Mouse (Mus musculus) layer of hippocampus, adult 8-10 months (tissue): ENCODE measurements around the gene Tapbpl. TPM values are rescaled to one million over a fixed set of nuclear protein-coding genes. Genes with fewer than 3 reads are reported as not detected.
"Not testable (repeated sequence)": the region's sequence is repeated elsewhere in the genome, so short reads cannot be mapped to it uniquely, and the experiment has no call there.

ENCODE experiments used
- DNase-seq, 2 experiments: peaks; one replicate each; pipeline ENCODE4 v3.0.0; 2022; ENCODE audit warnings: low spot score in 2 of 2
- total RNA-seq, 4 experiments: library from RNA; stranded (reverse); gene quantifications; 2 replicates each; pipeline ENCODE4 v1.2.4; 2022

Gene Tapbpl
- total RNA-seq: 1 to 10 TPM; 4.0 to 6.8 (median 5.0) TPM

DNA sequence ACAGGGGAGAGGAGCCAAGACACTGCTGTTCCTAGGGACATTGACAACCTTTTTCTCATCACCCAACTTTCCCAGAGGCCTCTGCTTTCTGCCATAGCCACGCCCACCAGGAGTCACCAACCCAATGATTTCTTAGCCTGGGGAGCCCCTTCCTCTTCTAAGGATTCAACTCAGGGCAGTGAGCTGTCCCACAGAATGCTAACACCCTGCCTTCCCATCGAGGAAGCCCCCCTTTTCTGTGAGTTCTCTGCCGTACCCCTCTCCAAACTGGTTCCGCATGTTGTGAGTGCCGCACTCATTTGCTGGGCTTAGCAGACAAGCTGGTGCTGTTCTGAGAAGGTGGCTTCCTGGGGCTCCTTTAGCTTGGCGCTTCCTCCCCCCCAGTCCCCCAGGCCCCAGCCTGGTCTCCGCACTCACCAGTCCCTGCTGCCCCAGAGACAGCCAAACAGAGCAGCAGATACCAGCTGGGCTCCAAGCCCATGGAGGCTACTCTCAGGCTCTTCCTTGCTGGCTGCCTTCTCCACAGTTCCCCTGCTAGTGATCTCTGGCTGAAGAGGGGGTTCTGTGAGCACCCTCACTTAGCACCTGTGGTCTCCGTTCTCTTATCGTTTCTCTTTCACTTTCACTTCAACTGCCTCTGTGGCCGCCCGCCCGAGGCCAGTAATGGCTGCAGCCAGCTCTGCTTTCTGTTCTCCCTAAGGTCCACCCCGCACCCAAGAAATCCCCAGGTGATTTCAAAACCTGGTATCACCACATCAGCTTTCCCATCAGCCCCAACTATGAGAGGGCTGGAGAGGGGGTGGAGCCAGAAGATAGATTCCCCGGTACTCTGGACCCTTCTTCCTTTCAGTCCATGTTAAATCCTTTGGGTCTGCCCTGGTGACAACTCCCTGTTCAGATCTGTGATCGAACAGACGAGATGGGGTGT, at the start of gene Tapbpl:
Tapbpl (minus strand) TSS at position 744 of the 928 bp plus-strand sequence.
- DNase-seq: no peak

DNA sequence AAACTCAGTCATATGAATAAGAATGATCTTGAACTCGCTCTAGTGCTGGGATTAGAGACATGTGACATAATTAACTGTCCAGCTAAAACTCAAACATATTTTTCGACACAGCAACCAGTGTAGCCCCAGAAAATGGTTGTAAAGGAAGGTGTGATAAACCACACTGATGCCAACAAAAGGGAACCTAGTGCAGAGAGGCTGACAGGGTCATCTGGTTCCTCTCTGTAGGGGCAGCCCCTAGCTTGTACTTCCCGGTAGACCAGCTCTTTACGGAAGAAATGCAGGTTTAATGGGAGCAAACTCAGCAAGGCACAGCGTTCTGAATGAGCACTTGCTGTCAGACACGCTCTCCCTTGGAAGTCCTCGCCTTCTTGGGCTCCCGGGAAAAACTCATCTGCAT, 48.1 kb upstream of the Tapbpl start:
- no peak for DNase-seq

DNA sequence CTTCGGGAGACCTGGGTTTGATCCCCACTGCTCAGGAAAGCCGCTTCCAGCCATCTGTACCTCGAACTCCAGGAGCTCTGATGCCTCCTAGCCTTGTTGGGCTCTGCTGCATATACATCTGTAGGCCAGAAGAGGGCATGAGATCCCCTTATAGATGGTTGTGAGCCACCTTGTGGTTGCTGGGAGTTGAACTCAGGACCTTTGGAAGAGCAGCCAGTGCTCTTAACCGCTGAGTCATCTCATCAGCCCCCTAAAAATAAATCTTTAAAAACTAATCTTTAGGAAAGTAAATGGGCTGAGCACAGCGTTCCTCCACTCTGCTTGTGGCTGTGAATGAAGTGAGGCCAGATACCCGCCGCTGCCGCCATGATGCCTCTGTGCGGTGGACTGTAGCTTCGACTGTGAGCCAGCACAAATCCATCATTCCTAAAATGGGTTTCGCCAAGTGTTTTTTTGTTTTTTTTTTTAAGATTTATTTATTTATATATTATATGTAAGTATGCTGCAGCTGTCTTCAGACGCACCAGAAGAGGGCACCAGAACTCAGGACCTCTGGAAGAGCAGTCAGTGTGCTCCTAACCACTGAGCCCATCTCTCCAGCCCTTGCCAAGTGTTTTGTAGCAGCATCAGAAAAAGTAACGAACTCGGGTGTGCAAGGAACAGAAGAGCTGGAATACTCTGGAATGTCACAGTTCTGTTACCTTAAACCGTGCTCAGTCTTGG, 43.3 kb upstream of the Tapbpl start:
- DNase-seq: no peak

DNA sequence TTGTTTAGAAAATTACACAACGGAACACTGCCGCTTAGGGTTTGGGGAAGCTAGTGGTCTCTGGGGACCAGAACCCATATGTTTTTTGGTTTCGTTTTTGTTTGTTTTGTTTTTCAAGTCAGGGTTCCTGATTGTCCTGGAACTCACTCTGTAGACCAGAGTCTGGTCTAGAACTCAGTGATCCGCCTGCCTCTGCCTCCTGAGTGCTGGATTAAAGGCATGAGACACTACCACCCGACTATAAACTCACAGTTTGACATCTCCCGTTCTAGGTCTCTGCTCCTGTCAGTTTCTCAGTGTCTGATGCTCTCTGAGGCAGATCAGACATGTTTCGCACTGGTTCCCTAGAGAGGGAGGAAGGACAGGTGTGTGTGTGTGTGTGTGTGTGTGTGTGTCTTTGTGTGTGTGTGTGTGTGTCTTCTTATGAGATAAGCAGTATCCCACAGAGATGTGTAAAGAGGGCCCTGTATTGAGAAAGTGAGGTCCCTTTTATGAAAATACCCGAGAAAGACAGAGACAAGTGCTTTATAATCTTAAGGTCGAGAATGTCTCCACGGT, 40.6 kb upstream of the Tapbpl start:
- DNase-seq: no peak

DNA sequence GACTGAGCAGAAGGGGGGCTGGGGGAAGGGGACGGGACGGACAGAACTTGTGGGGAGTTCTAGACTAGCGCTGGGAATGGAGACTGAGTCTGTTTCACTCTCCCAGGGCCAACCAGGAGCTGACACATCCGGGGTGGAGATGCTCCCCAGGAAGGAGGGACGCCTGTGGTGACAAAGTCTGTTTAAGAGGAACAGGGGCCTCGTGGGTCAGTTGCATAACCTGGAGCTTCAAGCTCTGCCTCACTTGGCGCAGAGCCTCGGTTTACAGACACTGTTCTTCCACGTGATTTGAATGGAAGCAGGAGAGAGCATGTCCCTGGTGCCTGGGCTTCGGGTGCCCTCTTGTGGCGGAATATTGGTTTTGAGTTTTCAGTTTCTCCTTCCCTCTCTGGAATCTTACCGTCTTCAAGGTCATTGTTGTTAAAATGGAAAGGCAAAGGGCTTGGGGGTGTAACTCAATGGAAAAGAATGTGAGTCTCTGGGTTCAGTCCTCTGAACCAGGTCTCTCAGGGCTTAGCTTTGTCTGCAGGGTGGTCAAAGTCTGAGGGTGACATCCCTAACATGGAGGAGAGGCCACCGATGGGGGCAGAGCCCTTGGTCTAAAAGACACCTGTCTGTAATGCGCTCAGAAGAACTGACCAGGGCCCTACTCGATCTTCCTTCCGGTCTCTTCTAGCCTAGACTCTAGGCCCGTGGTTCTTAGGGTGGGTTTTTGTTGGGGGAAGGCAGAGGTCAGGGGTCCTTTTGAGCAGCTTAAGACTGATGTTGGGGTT, 40.0 kb upstream of the Tapbpl start:
- DNase-seq: peak; percentile 90 to 94

DNA sequence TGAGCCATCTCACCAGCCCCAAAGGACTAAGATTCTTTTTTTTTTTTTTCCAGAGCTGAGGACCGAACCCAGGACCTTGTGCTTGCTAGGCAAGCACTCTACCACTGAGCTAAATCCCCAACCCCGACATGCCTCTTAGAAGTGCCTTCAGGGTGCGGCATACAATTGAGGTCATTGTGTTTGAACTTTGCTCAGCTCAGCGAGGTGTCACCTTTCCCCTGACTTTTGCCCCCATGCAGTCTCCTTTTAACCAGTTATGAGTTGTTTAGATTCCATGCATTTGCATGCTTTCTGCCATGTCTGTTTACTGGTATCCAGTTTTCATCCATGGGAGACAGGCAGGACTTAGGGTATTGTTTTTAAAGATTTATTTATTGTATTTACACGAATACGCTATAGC, 37.1 kb upstream of the Tapbpl start:
- no peak for DNase-seq

DNA sequence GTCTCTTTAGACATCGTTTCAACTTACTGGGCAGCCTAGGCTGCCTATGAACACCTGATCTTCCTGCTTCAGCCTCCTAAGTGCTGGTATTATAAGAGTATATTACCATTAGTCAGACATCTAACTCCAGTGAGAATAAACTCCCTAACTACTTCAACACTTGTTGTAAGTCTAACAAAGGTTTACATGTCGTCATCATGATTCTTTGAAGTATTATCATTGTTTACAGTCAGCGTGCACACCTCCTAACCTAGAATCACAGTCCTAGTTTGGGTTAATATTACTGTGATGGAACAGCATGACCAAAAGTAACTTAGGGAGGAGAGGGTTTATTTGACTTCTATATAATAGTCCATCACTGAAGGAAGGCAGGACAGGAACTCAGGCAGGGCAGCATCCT, 35.8 kb upstream of the Tapbpl start:
- DNase-seq: no peak

DNA sequence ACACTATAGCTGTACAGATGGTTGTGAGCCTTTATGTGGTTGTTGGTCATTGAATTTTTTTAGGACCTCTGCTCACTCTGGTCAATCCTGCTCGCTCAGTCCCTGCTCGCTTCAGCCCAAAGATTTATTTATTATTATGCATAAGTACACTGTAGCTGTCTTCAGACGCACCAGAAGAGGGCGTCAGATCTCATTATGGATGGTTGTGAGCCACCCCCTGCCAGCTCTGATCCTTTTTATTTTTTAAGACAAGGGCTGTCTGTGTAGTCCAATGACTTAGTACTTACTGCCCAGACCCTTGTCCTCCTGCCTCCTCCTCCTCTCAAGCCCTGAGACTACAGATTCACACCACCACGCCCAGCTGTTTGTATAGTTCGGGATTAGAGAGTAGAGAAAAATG, 34.9 kb upstream of the Tapbpl start:
- not testable (repeated sequence) for DNase-seq

DNA sequence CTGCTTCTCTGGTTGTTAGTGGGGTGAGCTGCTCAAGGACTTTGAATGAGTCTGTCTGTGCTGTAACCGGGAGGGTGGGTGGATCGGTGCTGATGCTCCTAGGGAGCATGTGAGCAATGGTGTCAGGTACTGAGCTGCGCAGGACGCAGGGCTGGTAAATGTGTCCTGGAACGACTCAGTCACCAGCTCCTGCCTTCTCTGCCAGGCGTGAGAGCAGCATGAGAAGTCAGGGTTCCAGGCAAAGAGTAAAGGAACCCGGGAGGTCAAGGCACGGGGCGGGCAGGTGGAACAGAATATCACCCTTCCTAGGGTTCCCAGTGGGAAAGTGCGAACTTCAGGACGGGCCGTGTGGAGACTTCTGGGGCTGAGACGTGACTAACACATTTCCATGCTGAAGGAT, 34.4 kb upstream of the Tapbpl start:
- DNase-seq: no peak

DNA sequence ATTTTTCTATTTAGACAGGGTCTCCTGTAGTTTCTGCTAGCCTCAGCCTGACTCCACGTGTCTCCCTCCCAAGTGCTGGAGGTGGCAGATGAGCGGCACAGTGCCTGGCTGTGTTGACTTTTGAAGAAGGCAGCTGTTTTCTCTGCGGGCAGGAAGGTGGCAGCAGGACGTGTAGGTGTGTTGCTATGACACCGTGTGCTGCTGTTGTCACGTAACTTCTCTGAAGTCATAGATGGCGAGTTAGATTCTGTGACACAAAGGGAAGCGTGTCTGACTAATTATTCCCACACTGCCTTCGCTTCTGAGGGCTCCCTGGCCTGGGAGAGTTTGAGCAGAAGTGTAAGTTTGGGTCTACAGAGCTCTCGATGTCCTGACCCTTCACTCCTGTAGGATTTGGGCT, 33.6 kb upstream of the Tapbpl start:
- no peak for DNase-seq

DNA sequence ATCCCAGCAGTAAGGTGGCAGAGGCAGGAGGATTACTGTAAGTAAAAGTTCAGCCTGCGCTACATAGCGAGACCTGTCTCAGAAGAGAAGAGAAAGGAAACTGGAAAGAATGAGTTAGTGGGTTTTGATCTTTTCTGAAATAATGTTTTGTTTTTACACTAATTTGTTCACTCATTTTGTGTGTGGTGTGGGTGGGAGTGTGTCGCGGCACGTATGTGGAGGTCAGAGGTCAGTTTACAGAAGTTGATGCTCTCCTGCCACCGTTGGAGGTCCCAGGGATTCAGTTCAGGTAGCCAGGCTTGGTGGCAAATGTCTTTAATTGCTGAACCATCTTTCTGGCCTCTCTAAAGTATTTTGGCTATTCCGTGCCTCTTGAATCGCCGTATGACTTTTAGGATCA, 32.6 kb upstream of the Tapbpl start:
- no peak for DNase-seq

DNA sequence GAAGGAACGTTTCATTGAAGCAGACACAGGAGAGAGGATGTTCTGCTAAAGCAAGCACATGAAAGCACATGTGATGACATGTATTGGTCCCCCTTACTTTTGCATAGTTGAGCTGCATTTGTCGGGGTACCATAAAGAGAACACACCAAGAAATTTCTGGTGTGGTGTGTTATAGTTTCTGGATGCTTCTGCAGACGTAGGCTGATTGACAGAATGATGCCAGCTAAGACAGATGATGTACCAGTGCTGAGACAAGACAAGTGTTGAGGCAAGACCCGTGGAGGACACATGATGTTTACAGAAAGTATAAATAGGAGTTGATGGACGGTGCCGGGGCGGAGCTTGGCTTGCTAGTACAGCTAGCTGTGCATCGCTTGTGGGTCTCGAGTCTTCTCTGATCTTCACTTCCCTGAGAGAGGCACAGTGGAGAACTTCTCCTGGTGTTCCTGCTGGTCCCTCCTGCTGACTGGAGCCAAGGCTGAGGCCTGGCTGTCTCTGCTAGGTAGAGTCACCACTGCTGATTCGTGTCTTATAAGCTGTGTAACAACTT, 28.4 kb upstream of the Tapbpl start:
- no peak for DNase-seq

DNA sequence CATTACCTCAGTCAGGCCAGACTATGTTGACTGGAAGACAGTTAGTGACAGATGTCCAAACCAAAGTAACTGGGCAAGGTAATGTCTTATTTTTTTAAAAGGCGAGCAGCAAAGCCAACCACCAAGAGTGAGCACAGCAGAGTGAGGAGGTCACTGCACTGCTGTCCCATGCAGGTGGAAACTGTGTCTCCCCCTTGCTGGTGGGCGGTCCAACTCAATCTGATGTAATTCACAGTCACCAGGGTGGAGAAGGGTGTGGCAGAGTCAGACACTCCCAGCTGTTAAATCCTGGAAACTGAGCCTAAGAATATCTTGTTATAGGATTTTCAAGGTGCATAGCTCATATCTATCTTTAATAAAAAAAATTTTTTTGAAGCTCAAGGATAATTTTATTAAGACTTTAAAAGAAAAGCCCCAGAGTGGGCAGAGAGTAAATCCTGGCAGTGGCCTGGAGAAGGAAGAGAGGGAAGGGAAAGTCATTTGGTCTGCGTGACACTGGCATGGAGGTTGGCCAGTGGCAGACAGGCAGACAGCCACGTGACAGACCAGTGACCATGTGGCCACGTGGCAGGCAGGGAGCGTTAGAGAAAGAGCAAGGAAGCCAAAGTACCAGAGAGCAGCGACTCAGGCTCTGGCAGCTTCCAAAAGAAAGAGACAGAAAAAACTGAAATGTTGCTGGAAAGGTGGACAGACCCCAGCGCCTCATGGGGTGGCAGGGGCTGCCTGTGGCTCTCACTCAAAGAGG, 24.7 kb upstream of the Tapbpl start:
- DNase-seq: no peak

DNA sequence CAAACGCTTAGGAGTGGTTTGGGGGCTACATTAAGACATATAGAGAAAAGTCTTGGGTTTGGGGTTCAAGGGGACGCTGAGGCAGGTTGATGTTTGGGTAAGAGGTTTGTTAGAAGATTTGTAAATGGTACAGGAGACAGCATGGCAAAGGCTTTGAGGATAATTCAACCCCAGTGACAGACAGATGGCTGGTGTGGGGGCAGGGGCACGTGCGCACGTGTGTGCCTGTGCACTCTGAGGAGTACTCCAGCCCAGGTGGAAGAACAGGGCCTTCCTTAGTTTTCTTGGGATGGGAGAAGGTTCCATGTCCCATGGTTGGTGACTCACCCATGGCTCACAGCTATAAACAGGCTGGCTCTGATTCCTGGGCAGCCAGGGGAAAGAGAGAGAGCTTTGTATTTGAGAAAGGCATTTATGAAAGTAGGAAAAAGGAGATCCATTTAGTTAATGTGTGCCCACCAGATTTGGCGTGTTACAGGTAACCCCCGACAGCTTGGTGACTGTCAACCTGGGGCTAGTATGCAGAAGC, 23.9 kb upstream of the Tapbpl start:
- DNase-seq: no peak

DNA sequence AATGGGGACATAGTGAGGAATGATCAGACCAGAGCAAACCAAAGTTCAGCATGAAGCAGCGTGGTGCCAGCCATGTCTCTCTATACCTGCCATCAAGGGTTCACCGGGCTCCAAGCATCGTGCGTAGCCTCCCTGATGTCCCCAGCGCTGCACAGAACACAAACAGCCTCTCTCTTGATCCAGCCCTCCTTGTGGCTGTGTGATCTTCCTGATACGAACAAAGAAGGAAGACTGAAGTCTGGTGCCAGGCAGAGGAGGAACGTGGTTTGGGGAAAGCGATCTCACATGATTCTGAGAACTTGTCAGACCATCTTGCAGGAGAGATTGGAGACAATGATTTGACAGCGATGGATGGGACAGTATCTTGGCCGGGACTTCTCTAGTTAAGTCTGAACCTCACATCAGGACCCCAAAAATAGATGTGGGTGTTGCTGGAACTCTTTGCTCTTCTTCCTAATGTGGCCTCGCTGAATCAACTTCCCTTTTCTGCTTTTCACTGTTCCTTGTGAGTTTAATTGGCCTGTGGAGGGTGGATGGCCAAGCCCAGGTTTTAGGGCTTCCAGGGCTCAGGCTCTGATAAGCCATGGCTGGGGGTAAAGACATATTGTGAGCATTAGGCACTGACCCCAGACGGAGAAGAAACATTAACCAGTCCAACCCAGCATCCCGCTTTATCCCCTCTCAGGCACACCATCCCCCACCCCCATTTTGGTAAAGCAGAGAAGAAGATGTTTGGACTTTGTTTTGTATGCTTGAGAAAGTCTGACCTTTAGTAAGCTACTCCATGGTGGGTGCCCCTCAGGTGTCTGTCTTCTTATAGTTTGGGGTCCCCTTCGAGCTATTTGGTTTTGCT, 22.4 kb upstream of the Tapbpl start:
- DNase-seq: no peak

DNA sequence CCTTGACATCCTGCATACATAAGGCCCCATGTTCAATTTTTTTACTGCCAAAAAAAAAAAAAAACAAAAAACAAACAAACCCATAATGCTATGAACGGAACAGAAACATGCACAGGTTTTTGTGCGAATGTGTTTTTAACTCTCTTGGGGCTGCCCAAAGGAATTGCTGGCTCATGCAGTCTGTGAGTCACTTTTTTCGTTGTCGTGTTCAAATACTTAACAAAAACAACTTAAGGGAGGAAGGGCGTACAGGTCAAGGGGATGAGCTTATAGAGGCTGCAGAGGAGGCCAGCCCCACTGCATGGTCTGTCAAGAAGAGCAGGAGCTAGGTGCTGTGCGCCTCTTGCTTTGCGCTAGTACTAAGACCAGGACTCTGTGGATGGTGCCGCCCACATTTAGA, 21.1 kb upstream of the Tapbpl start:
- no peak for DNase-seq

DNA sequence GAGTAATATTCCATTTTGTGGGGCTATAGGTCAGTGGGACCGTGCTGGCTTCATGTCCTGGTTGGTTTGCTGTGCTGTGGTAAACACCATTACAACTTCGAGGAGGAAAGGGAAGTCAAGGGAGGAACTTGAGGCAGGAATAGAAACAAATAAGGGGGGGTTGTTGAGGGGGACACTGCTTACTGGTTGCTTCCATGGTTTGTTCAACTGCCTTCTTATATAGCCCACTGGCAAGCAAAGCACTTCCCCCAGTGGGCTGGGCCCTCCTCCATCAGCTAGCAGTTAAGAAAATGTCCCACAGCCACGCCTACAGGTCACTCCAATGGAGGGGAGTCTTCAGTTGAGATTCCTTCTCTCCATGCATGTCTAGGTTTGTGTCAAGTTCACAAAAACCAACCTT, 20.6 kb upstream of the Tapbpl start:
- DNase-seq: no peak

DNA sequence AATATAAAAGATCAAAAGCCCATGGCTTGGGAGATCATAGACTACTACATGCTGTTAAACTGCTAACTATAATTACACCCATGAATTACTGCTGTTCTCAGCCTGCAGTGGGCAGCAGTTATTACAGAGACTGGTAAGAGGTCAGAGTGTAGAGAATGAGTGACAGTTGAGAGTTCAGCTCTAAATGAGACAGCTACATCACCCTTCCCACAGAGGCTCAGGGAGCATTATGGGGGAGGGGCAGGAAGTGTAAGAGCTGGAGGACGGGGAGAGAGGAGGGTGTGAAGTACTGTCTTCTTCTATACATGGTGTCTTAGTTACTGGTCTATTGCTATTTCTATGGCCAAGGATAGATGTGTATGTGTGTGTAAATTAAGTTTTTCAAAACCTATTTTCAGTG, 12.9 kb upstream of the Tapbpl start:
- DNase-seq: no peak

DNA sequence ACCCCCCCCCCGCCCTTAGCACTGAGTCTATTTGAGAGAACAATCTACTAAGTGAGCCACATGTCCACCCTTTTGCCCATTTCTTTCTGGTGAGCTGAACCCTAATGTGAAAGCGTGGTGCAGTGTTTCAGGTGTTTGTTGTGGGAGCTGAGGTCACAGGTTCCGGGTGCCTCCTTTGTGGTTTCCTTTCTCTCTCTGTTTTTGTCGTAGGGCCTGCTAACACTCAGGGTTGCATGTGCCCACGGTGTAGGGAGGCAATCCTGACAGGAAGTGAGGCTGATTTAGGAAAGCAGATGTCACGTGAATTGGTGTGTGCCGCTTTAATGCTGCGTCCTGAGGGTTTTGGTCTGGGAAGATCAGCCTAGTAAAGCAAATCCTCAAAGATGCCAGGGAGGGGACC, 9.9 kb upstream of the Tapbpl start:
- DNase-seq: no peak
